Mouse (Mus musculus): ENCODE measurements around the gene Ddx59.

The Ddx59 gene

DNA sequence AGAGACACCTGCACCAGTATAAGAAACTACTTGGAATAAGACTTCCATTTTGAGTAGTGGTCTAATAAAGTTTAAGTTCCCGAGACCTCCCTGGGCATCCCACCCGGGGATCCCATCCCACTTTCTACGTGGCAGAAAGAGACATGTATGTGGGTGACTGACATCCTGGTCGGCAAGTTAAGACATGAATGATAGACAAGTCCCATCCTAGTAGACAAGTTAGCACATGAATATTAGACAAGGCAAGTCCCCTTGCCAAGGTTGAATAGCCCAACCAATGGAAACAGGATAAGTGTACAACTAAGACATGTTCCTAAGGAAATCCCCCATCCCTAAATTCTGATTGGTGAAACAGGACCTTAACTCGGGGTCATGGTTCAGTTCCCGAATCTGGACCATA lies 34.5 kb downstream of the Ddx59 start:
- no peak for DNase-seq (ENCODE audit: low spot score in 2 of 2)

- DNase-seq (ENCODE audit: low spot score in 2 of 2), result no peak
These were observed 35.1 kb downstream of the Ddx59 start for GRCm38 (mm10) chr1:136450206-136450605.

DNA sequence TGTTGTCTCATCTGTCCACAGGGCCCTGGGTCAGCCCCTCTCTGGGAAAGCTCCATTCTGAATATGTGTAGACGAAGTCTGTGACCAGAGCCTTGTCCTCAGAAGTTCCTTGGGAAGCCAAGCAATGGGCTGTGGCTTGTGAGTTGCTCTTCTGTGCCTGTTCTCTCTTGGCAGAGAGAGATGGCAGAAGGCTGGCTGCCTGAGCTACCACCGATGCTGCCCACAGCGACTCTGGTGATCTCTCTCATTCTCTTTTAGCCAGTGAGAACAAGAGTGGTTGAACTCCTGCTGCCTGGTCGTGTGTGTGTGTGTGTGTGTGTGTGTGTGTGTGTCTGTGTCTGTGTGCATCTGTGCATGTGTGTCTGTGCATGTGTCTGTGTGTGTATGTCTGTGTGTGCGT lies 37.4 kb downstream of the Ddx59 start:
- no peak for DNase-seq (ENCODE audit: low spot score in 2 of 2)

DNA sequence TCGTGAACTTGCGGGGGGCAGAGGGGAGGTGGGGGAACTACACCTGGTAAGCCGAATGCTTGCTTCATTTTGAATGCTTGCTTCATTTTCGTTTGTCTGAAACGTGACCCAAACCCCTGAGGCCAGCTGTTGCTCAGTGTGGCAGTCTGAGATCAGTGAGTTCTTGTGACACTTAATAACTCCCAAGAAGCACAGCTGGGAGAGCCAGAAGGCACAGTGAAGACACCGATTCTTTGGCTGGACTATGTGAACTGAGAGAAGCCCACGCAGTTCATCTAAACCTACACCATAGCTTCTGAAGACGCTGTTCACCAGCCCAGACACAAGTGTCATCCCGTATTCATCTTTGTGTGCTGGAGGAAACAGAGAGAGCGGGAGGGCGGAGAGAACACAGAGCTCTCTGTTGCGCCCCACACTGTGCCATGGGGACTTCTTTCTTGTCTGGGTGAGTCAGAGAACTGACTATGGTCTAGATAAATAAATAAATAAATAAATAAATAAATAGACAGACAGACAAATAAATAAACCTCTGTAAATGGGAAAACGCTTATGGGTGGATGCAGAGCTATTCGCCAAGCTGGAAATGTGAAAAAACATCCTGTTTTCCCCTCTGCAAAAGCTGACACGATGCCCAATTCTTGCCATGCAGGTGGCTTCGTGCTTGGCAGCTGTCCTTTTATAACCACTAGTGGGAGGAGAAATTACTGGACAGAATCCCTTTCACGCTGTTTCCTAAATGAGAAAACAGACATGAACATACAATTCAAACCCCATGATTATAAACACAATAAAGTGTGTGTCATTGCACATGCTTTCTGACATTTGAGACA lies 40.9 kb downstream of the Ddx59 start:
- no peak for DNase-seq (ENCODE audit: low spot score in 2 of 2)

GRCm38 (mm10) chr1:136456741-136457140 lies 41.7 kb downstream of the Ddx59 start:
- no peak for DNase-seq (ENCODE audit: low spot score in 2 of 2)

DNA sequence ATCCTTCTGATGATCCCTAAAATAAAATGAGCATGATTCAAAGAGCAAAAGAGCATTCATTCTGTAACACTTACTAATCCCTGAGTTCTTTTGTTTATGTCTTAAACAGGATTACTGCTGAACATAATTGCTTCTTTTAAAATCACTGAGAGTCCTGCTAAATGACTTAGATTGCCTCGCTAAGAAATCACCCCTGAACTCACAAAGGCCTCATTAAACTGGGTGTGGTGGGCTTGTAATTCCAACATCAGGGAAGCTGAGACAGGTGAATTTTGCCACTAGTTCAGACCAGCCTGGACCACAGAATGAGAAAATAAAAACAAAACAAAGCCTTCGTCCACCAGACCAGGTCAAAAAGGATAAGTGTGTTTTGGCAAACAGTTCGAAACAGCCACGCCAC lies 42.3 kb downstream of the Ddx59 start:
- no peak for DNase-seq (ENCODE audit: low spot score in 2 of 2)

DNA sequence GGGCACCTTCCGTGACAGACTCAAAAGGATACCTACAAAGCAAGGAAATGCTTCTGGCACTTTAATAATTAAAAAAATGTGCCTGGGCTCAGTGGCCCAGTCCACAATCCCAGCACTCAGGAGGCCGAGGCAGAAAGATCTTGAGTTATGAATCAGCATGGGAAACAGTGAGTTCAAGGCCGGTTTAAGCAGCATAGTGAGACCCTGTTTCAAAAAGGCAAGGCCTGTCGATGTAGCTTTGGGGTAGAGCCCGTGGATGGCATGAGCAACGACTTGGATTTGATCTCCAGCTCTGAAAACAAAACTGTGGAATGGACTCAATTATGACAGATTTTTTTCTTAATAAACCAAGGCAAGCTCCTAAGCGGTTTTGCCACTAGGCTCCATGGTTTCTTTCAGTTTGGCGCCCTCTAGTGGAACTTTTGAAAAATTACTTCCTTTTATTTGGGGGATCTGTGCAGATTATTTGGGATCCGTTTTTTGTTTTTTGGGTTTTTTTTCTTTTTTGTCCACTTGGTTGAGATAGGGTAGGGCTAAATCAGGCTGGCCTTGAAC lies 43.7 kb downstream of the Ddx59 start:
- peak; percentile 24 to 31 for DNase-seq (ENCODE audit: low spot score in 2 of 2)

DNA sequence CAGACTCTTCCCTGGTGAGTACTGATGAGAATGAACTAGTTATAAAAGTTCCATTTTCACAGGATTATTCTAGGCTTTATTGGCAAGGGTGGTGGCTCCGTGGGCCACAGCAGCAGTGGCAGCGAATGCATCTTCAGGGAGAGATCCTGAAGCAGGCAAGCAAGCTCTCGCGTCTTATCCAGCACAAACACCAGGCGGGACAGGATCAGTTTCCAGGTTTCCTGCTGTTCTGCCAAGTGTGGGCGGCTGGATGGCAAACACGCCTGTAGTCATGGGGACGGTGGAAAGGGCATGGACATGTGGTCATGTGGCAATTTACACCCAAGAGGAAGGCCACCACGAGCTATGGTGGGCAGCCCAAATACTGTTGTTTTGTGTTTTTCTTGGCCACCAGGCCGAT lies 47.4 kb downstream of the Ddx59 start:
- DNase-seq (ENCODE audit: low spot score in 2 of 2), result no peak

- DNase-seq (ENCODE audit: low spot score in 2 of 2), result no peak
These were observed 50.1 kb downstream of the Ddx59 start for GRCm38 (mm10) chr1:136465168-136465567.

DNA sequence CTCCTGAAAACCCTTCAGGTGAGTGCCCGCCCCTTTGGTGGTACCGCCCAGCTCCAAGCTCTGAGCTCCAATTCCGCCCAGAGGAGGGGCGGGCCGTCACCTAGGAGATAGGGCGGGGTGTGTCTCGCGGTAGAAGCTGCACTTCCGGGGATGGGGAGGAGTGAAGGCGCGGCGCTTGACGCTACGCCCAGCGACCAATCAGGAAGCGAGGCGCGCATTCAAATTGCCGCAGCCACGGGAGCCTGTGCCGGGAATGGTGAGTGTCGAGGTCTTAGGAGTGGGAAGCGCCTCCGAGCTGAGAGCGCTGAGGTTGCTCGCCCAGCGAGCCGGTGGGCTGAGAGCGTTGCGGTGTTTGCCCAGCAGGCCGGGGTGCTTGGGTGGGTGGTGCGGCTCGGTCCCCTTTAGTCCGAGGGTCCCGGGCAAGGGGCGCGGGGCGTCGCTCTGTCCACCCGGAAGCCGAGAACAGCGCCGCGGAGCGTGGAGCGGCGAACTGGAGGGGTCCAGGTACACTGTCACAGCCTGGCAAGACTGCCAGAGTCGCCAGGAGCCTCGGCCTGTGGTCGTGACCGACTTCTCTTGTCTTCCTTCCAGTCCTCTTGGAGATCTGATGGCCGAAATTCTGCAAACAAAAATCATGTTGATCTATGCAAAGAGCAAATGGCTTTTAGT lies 51.2 kb downstream of the Ddx59 start, which contains the start of gene Kif14:
Kif14 (plus strand) TSS at position 201 of the 669 bp plus-strand sequence.
- peak; percentile 90 to 93 for DNase-seq (ENCODE audit: low spot score in 2 of 2)

DNA sequence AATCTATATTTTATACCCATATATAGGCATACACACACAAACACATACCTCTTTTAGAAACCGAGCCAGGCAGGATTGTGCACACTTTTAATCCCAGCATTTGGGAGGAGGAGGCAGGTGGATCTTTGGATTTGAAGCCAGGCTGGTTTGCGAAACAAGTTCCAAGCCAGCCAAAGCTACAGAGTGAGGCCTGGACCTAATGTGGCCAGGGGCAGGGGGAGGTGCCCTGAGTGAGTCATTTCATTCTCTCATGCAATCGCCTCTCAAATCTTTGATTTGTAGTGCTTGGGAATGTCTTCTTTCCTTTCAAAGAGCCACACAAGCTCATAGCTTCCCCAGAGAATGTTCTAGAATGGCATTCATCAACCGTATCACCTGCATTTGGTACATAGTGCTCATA lies 54.3 kb downstream of the Ddx59 start:
- DNase-seq (ENCODE audit: low spot score in 2 of 2), result no peak

GRCm38 (mm10) chr1:136470471-136470870 lies 55.4 kb downstream of the Ddx59 start:
- no peak for DNase-seq (ENCODE audit: low spot score in 2 of 2)
